Mouse (Mus musculus) thymus, postnatal 4 days (tissue): ENCODE measurements around the gene Tfpi2.

ENCODE experiments used
- DNase-seq: peaks from one replicate; pipeline ENCODE4 v3.0.0; 2021

Gene Tfpi2

GRCm38 (mm10) chr6:3988750-3989149, at the start of gene Tfpi2:
Gene Tfpi2, minus strand, starts transcription at chr6:3988919.
- DNase-seq = no peak

DNA sequence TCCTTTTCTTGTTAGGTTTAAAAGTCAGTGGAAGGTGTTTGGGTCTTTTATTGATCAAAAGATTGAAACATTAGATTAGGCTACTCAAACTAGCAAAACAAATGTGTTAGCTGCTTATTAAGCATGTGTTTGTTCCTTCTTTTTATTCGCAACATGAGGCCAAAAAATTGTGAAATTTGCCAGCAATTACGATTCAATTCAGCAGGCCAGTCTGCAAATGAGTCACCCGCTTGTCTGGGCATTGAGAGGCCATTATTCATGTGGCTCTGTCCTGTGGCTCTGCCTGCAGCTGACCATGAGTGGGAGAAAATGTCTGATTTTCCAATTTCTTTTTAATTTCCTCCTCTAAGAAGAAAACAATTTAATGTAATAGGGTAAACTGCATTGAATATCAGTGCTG, 42.2 kb upstream of the Tfpi2 start:
- DNase-seq = no peak

GRCm38 (mm10) chr6:4026367-4026766, 37.6 kb upstream of the Tfpi2 start:
- no peak for DNase-seq

- no peak for DNase-seq
These were observed 33.9 kb upstream of the Tfpi2 start for GRCm38 (mm10) chr6:4022645-4023044.

- DNase-seq = no peak
These were observed 20.8 kb upstream of the Tfpi2 start for GRCm38 (mm10) chr6:4009548-4009947.

- DNase-seq = no peak
These were observed 19.9 kb upstream of the Tfpi2 start for GRCm38 (mm10) chr6:4008501-4009040.

DNA sequence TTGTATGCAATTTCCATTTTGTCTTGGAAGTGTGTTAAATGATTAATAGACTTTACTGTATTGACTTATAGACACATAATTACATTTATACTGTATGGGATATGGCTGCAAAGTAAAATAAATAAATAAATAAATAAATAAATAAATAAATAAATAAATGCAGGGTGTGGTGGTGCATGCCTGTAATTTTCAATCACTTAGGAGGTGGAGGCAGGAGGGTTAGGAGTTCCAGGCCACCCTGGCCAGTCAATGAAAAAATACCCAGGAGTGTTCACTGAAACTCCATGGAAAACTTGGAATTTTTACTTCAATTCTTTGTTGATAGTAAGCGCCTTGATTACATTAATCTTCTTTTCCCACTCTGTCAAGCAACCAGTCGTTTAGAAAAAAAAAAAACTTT, 16.1 kb upstream of the Tfpi2 start:
- no peak for DNase-seq

- DNase-seq = peak; percentile 6
These were observed 15.2 kb upstream of the Tfpi2 start, which contains the start of gene Gng11 for GRCm38 (mm10) chr6:4003890-4004306. Gene Gng11, plus strand, starts transcription at chr6:4003904.

- DNase-seq = no peak
These were observed 14.7 kb upstream of the Tfpi2 start for GRCm38 (mm10) chr6:4003445-4003844.

- DNase-seq = no peak
These were observed 12.0 kb upstream of the Tfpi2 start for GRCm38 (mm10) chr6:4000716-4001115.

- no peak for DNase-seq
These were observed 10.6 kb upstream of the Tfpi2 start for GRCm38 (mm10) chr6:3999296-3999695.

GRCm38 (mm10) chr6:3998089-3998488, 9.4 kb upstream of the Tfpi2 start:
- no peak for DNase-seq

GRCm38 (mm10) chr6:3993492-3993891, 4.8 kb upstream of the Tfpi2 start, which contains the start of gene Gngt1:
Gene Gngt1, plus strand, starts transcription at chr6:3993792.
- no peak for DNase-seq

GRCm38 (mm10) chr6:3982661-3983284, 5.9 kb downstream of the Tfpi2 start:
- no peak for DNase-seq

DNA sequence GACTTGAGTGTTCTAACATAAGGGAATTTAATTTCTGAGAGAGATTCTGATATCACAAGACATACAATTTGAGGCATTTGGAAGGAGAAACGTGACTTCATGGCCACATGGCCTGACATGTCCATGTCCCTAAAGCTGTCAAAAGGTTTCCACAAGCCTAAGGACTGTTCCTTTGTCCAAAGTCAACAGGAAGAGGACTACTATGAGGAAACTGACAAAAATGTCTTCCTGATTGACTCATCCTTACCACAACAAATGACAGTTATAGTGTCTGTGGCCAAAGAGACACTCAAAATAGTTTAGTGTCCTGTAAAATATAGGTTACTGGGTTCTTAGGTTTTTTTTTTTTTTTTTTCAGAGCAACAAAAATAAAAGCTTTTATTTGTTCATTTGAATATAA, 15.0 kb downstream of the Tfpi2 start:
- DNase-seq = no peak

GRCm38 (mm10) chr6:3967676-3968626, 20.8 kb downstream of the Tfpi2 start:
- DNase-seq = peak; percentile 6

- no peak for DNase-seq
These were observed 33.8 kb downstream of the Tfpi2 start for GRCm38 (mm10) chr6:3954969-3955368.

GRCm38 (mm10) chr6:3936140-3936714, 52.5 kb downstream of the Tfpi2 start:
- DNase-seq = no peak

GRCm38 (mm10) chr6:3935606-3936005, 53.1 kb downstream of the Tfpi2 start:
- no peak for DNase-seq

- DNase-seq = no peak
These were observed 53.7 kb downstream of the Tfpi2 start for GRCm38 (mm10) chr6:3935048-3935447.

DNA sequence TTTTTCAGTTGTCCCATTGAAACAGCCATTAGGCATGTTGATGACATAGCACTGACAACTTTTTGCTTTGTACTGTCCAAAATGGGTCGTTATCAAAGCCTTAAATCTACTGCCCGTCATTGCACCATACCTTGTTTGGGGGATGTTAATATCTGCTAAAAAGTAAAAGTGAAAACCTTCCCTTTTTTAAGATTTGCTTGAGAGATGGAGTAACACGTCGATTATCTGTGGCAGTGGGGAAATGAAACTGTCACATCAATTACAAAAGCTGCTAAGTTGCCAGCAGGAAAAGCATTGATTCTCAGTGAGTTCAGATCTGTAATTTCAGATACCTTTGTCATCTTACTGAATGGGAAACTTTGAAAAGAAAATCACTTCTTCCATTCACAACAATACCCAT, 62.6 kb downstream of the Tfpi2 start:
- DNase-seq = no peak

GRCm38 (mm10) chr6:3922870-3923269, 65.8 kb downstream of the Tfpi2 start:
- no peak for DNase-seq

DNA sequence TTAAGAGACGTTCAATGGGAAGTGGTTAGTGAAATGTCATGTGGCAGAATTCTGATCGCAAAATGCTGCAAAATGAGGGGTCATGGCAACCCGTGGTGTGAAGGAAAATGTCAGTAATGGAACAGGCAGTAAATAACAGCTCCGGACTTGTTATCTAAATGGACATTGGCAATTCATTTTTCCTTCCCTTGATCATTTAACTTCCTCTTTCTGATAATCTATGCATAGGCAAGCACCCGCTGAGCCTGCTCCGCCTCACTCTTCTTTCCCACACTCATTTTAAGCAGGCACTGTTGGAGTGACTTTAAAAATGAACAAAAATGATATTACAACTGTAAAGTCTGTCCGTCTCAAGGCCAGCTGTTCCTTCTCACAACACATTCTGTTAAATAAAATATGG, 72.7 kb downstream of the Tfpi2 start:
- DNase-seq = no peak
